Mouse (Mus musculus) liver, embryonic 11.5 days (tissue): ENCODE measurements around the gene Irf7. TPM values are rescaled to one million over a fixed set of nuclear protein-coding genes. Genes with fewer than 3 reads are reported as not detected.

Source experiments
- ATAC-seq: fragments of 200-750 bp; cut with Nextera tagmentation; replicated peaks from 2 replicates; pipeline ENCODE4 v1.8.0; 2017; ENCODE audit warnings: moderate number of reproducible peaks, mild to moderate bottlenecking, moderate TSS enrichment, moderate library complexity; ENCODE audit not compliant: low FRiP score
- DNase-seq: peaks from one replicate; pipeline ENCODE4 v3.0.0-alpha.2; 2017; ENCODE audit warnings: low spot score
- H3K27ac ChIP-seq: fragments of 300-500 bp; sonication (generic); 2 replicates; pipeline ENCODE4 v1.5.1; 2014; ENCODE audit warnings: mild to moderate bottlenecking, low read depth, low read length, control low read depth
- H3K27me3 ChIP-seq: fragments of 300-500 bp; sonication (generic); replicated peaks from 2 replicates; pipeline ENCODE4 v1.6.1; 2014; ENCODE audit warnings: low read length, mixed read lengths; ENCODE audit not compliant: control insufficient read depth, insufficient read depth
- H3K36me3 ChIP-seq: fragments of 300-500 bp; sonication (generic); 2 replicates; pipeline ENCODE4 v1.6.1; 2014; ENCODE audit warnings: mild to moderate bottlenecking, low read length, moderate library complexity, mixed read lengths; ENCODE audit not compliant: control insufficient read depth, insufficient read depth
- H3K4me1 ChIP-seq: fragments of 300-500 bp; sonication (generic); replicated peaks from 2 replicates; pipeline ENCODE4 v1.6.1; 2014; ENCODE audit warnings: low read length, mixed read lengths; ENCODE audit not compliant: control insufficient read depth, insufficient read depth
- H3K4me2 ChIP-seq: fragments of 300-500 bp; sonication (generic); 2 replicates; pipeline ENCODE4 v1.6.1; 2014; ENCODE audit warnings: mild to moderate bottlenecking, control low read depth, moderate library complexity
- H3K4me3 ChIP-seq: fragments of 300-500 bp; sonication (generic); 2 replicates; pipeline ENCODE4 v1.5.1; 2014; ENCODE audit warnings: low read depth, low read length, control low read depth
- H3K9ac ChIP-seq: fragments of 300-500 bp; sonication (generic); 2 replicates; pipeline ENCODE4 v1.6.1; 2014; ENCODE audit warnings: low read depth, low read length, control low read depth
- H3K9me3 ChIP-seq: fragments of 300-500 bp; sonication (generic); 2 replicates; pipeline ENCODE4 v1.6.1; 2016; ENCODE audit warnings: low read length, inconsistent platforms, mixed read lengths; ENCODE audit not compliant: control insufficient read depth
- WGBS: fragments of 180-500 bp; shearing (Covaris S2); extraction: QIAGEN DNeasy Blood & Tissue Kit; methylation state at CpG from one replicate; pipeline ENCODE4 v1.1.7; 2014; 5-methylcytosine and 5-hydroxymethylcytosine counted together
- polyA plus RNA-seq: library from polyadenylated mRNA; unstranded; fragments of >200 nt; fragmentation: Nextera tagmentation; extraction: Ambion mirVana; gene quantifications from 2 replicates; pipeline ENCODE4 v1.2.1, GENCODE M21; 2014

The Irf7 gene
- polyA plus RNA-seq, 1 experiment from 2014 or later: 4.0 TPM

GRCm38 (mm10) chr7:141229702-141230101 lies 36.6 kb downstream of the Irf7 start:
- Histone ChIP-seq H3K36me3 (peaks cover 28% of the 10 kb centered on the region), H3K9me3 (no peaks in the 10 kb centered on the region), H3K4me2 (peak overlapping the region; percentile 98), H3K4me3 (peak overlapping the region; percentile 98), H3K27me3 (no peaks in the 10 kb centered on the region), H3K4me1 (peaks cover 15% of the 10 kb centered on the region), H3K27ac (no peak overlapping the region), H3K9ac (peak overlapping the region; percentile 99)
- WGBS: 47% methylated on average over 6 of the region's 6 CpGs
- DNase-seq: no peak
- no peak for ATAC-seq

DNA sequence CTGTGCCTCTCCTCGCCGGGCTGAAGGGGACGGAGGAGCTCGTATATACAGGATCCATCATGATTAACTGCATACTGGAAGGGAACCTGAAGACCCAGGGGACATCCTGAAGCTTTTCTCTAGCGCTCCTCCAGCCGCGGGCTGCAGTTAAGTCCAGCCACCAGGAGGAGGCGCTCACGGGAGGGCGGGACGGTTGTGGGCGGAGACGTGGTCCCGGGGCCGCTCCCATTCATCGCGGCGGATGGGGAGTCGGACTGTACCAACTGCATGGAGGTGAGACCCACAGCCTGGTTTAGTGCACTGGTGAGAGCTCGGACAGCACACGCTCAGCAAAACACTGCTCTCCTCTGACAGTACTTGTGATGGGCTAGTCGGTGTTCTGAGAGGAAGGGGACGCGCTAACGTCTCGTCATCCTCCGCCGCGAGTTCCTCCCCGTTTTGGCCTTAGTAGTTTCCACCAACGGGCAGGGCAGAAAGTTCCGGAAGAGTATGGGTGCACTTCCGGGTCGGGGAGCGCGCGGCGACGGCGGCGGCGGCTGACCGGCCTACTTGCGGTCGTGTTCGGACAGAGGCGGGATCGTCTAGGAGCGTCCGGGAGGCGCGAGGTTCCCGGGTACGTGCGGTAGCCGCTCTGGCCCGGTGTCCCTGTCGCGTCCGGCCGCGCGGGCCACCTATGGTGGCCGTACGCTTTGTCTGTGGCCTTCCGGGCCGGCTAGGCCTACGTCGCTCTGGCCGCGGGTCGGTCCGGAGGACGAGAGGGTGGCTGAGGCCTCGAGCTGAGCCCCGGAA lies 37.8 kb downstream of the Irf7 start, which contains the start of gene Phrf1:
TSS of gene Phrf1 (plus strand) at position 506 of the 789 bp plus-strand sequence.
- H3K36me3 ChIP-seq: peaks cover 20% of the 10 kb centered on the region
- no peaks in the 10 kb centered on the region for H3K27me3 ChIP-seq
- ATAC-seq (peak; percentile 90), DNase-seq (peak; percentile 93)
- H3K9me3 ChIP-seq: no peaks in the 10 kb centered on the region
- peak within 1 kb of the TSS; percentile 87 for H3K27ac ChIP-seq
- peak within 1 kb of the TSS; percentile 99 for H3K9ac ChIP-seq
- H3K4me3 ChIP-seq: peak within 1 kb of the TSS; percentile 98
- WGBS: under 1% methylated on average over 76 of the region's 76 CpGs
- H3K4me1 ChIP-seq: peaks cover 15% of the 10 kb centered on the region
- H3K4me2 ChIP-seq: peak within 1 kb of the TSS; percentile 98

DNA sequence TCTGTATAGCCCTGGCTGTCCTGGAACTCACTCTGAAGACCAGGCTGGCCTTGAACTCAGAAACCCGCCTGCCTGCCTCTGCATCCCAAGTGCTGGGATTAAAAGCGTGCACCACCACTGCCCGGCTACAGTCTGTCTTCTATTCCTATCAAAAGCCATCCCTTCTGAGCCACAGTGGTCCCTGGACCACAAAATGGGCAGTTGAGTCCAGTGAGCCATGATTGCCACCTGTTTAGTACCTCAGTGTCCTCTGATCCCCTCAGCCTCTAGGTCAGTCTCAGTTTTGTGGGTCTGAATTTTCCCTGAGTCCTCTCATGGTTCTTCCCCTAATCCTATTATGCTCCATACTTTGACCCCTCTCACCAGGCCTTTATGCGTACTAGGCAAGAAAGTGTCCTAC lies 38.5 kb downstream of the Irf7 start:
- ATAC-seq: peak; percentile 6; the same call in 1 of the 2 replicates
- 79% methylated on average over 4 of the region's 4 CpGs for WGBS
- peaks cover 15% of the 10 kb centered on the region for H3K4me1 ChIP-seq
- no peak overlapping the region for H3K9ac ChIP-seq
- peak overlapping the region; percentile 98 for H3K4me3 ChIP-seq
- H3K27me3 ChIP-seq: no peaks in the 10 kb centered on the region
- no peak for DNase-seq
- H3K36me3 ChIP-seq: peaks cover 13% of the 10 kb centered on the region
- peak overlapping the region; percentile 98 for H3K4me2 ChIP-seq
- H3K9me3 ChIP-seq: no peaks in the 10 kb centered on the region
- H3K27ac ChIP-seq: no peak overlapping the region

- WGBS: 79% methylated on average over 6 of the region's 6 CpGs
- ATAC-seq (no peak), DNase-seq (no peak)
- Histone ChIP-seq H3K4me3 (no peak overlapping the region), H3K36me3 (peaks cover under 1% of the 10 kb centered on the region; the same call in 1 of the 2 replicates), H3K9ac (no peak overlapping the region), H3K27me3 (no peaks in the 10 kb centered on the region), H3K4me2 (no peak overlapping the region), H3K4me1 (peaks cover 23% of the 10 kb centered on the region), H3K9me3 (no peaks in the 10 kb centered on the region), H3K27ac (no peak overlapping the region)
These were observed 39.7 kb downstream of the Irf7 start for GRCm38 (mm10) chr7:141226535-141226934.

- Histone ChIP-seq H3K27me3 (no peaks in the 10 kb centered on the region), H3K4me1 (peaks cover 30% of the 10 kb centered on the region), H3K27ac (peak overlapping the region; percentile 89), H3K4me3 (no peak overlapping the region), H3K4me2 (peak overlapping the region; percentile 97), H3K36me3 (peaks cover 10% of the 10 kb centered on the region; the same call in 1 of the 2 replicates), H3K9ac (no peak overlapping the region), H3K9me3 (no peaks in the 10 kb centered on the region)
- ATAC-seq: no peak
- DNase-seq: no peak
- 88% methylated on average over 4 of the region's 4 CpGs for WGBS
These were observed 43.5 kb downstream of the Irf7 start for GRCm38 (mm10) chr7:141222696-141223215.

DNA sequence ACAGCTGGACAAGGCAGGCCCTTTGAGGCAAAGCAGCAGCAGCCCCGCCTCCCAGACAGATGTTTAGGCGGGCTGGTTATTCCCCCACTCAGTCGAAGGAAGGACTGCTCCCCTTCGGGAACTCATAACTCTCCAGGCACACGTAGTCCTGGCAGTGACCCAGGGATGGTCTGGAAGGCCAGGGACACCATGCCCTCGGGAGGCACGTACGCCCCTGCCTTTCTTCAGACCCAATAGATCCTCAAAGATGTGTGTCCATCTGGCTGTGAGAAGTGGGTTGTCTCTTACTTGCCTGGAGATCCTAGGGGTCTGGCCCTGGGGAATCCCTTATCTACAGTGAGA lies 44.2 kb downstream of the Irf7 start:
- DNase-seq: no peak
- H3K36me3 ChIP-seq: peaks cover 11% of the 10 kb centered on the region; the same call in 1 of the 2 replicates
- no peaks in the 10 kb centered on the region for H3K9me3 ChIP-seq
- H3K4me3 ChIP-seq: peak overlapping the region; percentile 79
- peak overlapping the region; percentile 89 for H3K27ac ChIP-seq
- H3K4me2 ChIP-seq: peak overlapping the region; percentile 97
- 15% methylated on average over 8 of the region's 8 CpGs for WGBS
- peak; percentile 8; the same call in 1 of the 2 replicates for ATAC-seq
- peak overlapping the region; percentile 72 for H3K9ac ChIP-seq
- H3K27me3 ChIP-seq: no peaks in the 10 kb centered on the region
- H3K4me1 ChIP-seq: peaks cover 35% of the 10 kb centered on the region

GRCm38 (mm10) chr7:141221249-141222125 lies 44.8 kb downstream of the Irf7 start:
- H3K4me1 ChIP-seq: peaks cover 41% of the 10 kb centered on the region
- H3K9ac ChIP-seq: peak overlapping the region; percentile 92
- H3K4me2 ChIP-seq: peak overlapping the region; percentile 97
- peak overlapping the region; percentile 79 for H3K4me3 ChIP-seq
- no peaks in the 10 kb centered on the region for H3K27me3 ChIP-seq
- peaks cover 11% of the 10 kb centered on the region; the same call in 1 of the 2 replicates for H3K36me3 ChIP-seq
- WGBS: 8% methylated on average over 44 of the region's 44 CpGs
- peak overlapping the region; percentile 89 for H3K27ac ChIP-seq
- ATAC-seq: peak; percentile 96
- peak; percentile 100 for DNase-seq
- H3K9me3 ChIP-seq: no peaks in the 10 kb centered on the region

DNA sequence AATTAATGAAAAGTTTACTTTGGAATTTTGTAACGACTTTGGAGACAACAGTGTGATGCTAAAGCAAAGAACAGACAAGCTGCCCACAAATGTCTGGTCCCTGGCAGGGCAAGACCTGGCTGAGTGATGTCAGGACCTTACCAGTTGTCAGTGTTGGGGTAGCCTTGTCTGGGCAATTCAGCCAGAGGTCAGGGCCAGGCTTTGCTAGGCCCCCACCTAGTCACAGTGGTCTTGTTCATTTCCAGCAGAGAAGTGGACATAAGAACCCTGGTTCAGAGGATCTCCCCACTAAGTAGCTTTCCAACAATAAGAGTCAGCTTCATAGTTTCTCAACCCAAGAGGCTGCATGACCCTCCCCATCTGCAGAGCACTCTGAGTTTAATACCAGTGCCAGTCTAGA lies 45.9 kb downstream of the Irf7 start:
- Histone ChIP-seq H3K9ac (peak overlapping the region; percentile 92), H3K9me3 (no peaks in the 10 kb centered on the region), H3K27ac (peak overlapping the region; percentile 89), H3K36me3 (peaks cover 11% of the 10 kb centered on the region; the same call in 1 of the 2 replicates), H3K27me3 (no peaks in the 10 kb centered on the region), H3K4me3 (peak overlapping the region; percentile 79), H3K4me1 (peaks cover 44% of the 10 kb centered on the region), H3K4me2 (peak overlapping the region; percentile 97)
- WGBS: 71% methylated on average over 1 of the region's 1 CpGs
- DNase-seq: no peak
- ATAC-seq: no peak
